Mouse (Mus musculus) MEL (cell line): ENCODE data around the gene Gcnt2.

ENCODE experiments used
- CHD2 ChIP-seq: IDR thresholded peaks from 2 replicates; pipeline ENCODE4 v1.6.1; 2011; ENCODE audit warnings: low read length, improper control_type of control experiment
- CTCF ChIP-seq, 3 experiments: IDR thresholded peaks in 2 of 3; conservative IDR thresholded peaks in 1 of 3; 2 replicates each; pipeline ENCODE4 v1.5.1; 2011 to 2012; ENCODE audit warnings: low read length in 3 of 3, low read depth in 2 of 3, mild to moderate bottlenecking in 2 of 3, improper control_type of control experiment in 1 of 3, inconsistent platforms in 1 of 3, mixed read lengths in 1 of 3, moderate library complexity in 1 of 3; ENCODE audit not compliant: control insufficient read depth in 1 of 3, insufficient read depth in 1 of 3, poor library complexity in 1 of 3, severe bottlenecking in 1 of 3
- GATA1 ChIP-seq: IDR thresholded peaks from 2 replicates; pipeline ENCODE4 v1.6.1; 2011; ENCODE audit warnings: low read depth, low read length, improper control_type of control experiment
- MAX ChIP-seq: IDR thresholded peaks from 2 replicates; pipeline ENCODE4 v1.6.1; 2011; ENCODE audit warnings: low read length, improper control_type of control experiment
- USF1 ChIP-seq: IDR thresholded peaks from 2 replicates; pipeline ENCODE4 v1.6.1; 2014; ENCODE audit warnings: low read depth, mild to moderate bottlenecking, inconsistent platforms, low read length, improper control_type of control experiment, moderate library complexity
- ZNF384 ChIP-seq: IDR thresholded peaks from 2 replicates; pipeline ENCODE4 v1.6.1; 2012; ENCODE audit warnings: low read depth, mild to moderate bottlenecking, inconsistent platforms, low read length, improper control_type of control experiment

DNA sequence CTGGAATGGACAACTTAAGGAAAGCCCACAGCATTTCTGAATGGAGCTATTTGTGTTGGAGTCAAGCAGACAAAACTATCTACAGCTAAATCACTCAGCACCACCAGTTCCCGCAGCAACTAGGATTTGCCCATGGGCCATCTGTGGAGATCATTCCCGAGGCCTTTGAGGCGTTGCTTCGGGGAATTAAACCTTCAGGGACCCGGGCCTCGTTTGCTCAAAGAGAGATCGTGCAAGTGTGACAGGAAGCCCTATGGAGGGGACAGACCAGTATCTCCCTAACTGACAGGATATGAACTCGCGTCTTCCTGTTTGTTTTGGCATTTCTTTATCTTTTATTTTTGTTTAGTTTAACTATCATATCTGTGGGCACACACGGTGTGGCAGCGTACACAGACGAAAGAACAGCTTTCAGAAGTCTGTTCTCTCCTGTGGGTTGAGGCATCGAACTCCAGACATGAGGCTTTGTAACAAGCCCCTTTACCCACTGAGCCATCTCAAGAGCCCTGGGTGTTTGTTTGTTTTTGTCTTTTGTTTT is 2.2 kb upstream of the Gcnt2 start:
- TF ChIP-seq MAX (no peak), ZNF384 (no peak), USF1 (no peak), CTCF (IDR thresholded peaks at IDR 0.05 in 2 of 3, conservative IDR thresholded peaks at IDR 0.05 in 1 of 3; ENCODE audit: control insufficient read depth in 1 of 3, insufficient read depth in 1 of 3, low read depth in 2 of 3, low read length in 3 of 3, poor library complexity in 1 of 3, severe bottlenecking in 1 of 3) (no peak), GATA1 (no peak), CHD2 (no peak)
